In the genomic region with DNA sequence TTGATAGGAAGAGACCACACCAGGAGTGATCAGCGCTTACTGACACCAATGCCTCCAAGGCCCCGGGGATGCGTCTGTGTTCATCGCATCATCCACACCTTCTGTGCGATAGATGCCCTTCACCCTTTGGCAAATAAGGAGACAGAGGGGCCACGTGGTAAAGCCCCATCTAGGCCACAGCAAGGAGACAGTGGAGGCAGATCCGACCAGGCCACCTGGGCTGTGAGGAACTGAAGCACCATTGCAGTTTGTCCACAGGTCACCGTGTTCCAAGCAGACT, we compare ENCODE assay signal across 21 mouse cellular contexts. TPM values are rescaled to one million over a fixed set of nuclear protein-coding genes. Genes with fewer than 3 reads are reported as not detected.
A peak's percentile ranks its signal among the peaks of the same experiment; 100 is the strongest.
DNase-seq lines count a peak whose midpoint lies in the region; ATAC-seq and TF ChIP-seq lines count a peak whose summit lies in the region.
"Had no signal": no experiment of that assay in that cellular context is flagged by ENCODE, and none has a peak within 500 bp of the region (broad histone marks: within the 10 kb centered on the region; RNA-seq: fewer than 3 reads in every experiment).

No protein-coding gene starts in this region.

- no peaks in the 10 kb centered on the region for H3K27me3 ChIP-seq in heart, embryonic 16.5 days (ENCODE audit: control insufficient read depth, insufficient read depth, low read length)
- H3K27me3 ChIP-seq in heart, embryonic 11.5 days (ENCODE audit: control insufficient read depth, insufficient read depth, low read length) = no peaks in the 10 kb centered on the region
- H3K27me3 ChIP-seq in midbrain, embryonic 13.5 days = no peaks in the 10 kb centered on the region
- H3K27me3 ChIP-seq: intestine, embryonic 15.5 days had no signal

- no peak overlapping the region for H3K9ac ChIP-seq in heart, embryonic 16.5 days (ENCODE audit: low read length)
- no peak overlapping the region for H3K9ac ChIP-seq in heart, embryonic 11.5 days (ENCODE audit: low read depth, low read length)
- no peak overlapping the region for H3K9ac ChIP-seq in midbrain, embryonic 13.5 days (replicated peaks)
- H3K9ac ChIP-seq: hindbrain, embryonic 14.5 days; intestine, embryonic 15.5 days; lung, embryonic 14.5 days had no signal

- H3K4me2 ChIP-seq in heart, embryonic 16.5 days (ENCODE audit: low read depth, low read length) = no peak overlapping the region
- H3K4me2 ChIP-seq in heart, embryonic 11.5 days = no peak overlapping the region
- no peak overlapping the region for H3K4me2 ChIP-seq in midbrain, embryonic 13.5 days (replicated peaks)
- H3K4me2 ChIP-seq: hindbrain, embryonic 14.5 days; intestine, embryonic 15.5 days; liver, embryonic 11.5 days; lung, embryonic 14.5 days had no signal

- WGBS in heart, embryonic 16.5 days = 90% methylated on average over 8 of the region's 8 CpGs
- WGBS in heart, embryonic 11.5 days (ENCODE audit: insufficient replicate concordance) = 83% methylated on average over 8 of the region's 8 CpGs
- 91% methylated on average over 8 of the region's 8 CpGs for WGBS in olfactory bulb, adult 2 months
- WGBS in midbrain, embryonic 13.5 days = 93% methylated on average over 8 of the region's 8 CpGs

- no peak for TF ChIP-seq POLR2A in olfactory bulb, adult 2 months (IDR thresholded peaks at IDR 0.05; ENCODE audit: insufficient read depth, low read depth, low read length)

- ATAC-seq in heart, embryonic 16.5 days (replicated peaks; ENCODE audit: extremely low read depth, insufficient read depth, low FRiP score) = no peak
- no peak for ATAC-seq in heart, embryonic 11.5 days (replicated peaks; ENCODE audit: insufficient number of reproducible peaks, low FRiP score, low TSS enrichment)
- ATAC-seq in midbrain, embryonic 13.5 days = no peak
- ATAC-seq: intestine, embryonic 15.5 days had no signal

- no peaks in the 10 kb centered on the region for H3K36me3 ChIP-seq in heart, embryonic 16.5 days (ENCODE audit: control insufficient read depth, insufficient read depth)
- no peaks in the 10 kb centered on the region for H3K36me3 ChIP-seq in heart, embryonic 11.5 days (ENCODE audit: control insufficient read depth, insufficient read depth, low read length)
- no peaks in the 10 kb centered on the region for H3K36me3 ChIP-seq in midbrain, embryonic 13.5 days
- H3K36me3 ChIP-seq: intestine, embryonic 15.5 days; limb, embryonic 10.5 days had no signal

- no peaks in the 10 kb centered on the region for H3K9me3 ChIP-seq in heart, embryonic 16.5 days (replicated peaks; ENCODE audit: control insufficient read depth, low read length)
- no peaks in the 10 kb centered on the region for H3K9me3 ChIP-seq in heart, embryonic 11.5 days (replicated peaks; ENCODE audit: control insufficient read depth, low read length)
- H3K9me3 ChIP-seq in midbrain, embryonic 13.5 days = no peaks in the 10 kb centered on the region
- H3K9me3 ChIP-seq: intestine, embryonic 15.5 days; limb, embryonic 10.5 days had no signal

- no peak overlapping the region for H3K4me3 ChIP-seq in heart, embryonic 16.5 days (ENCODE audit: low read length)
- no peak overlapping the region for H3K4me3 ChIP-seq in heart, embryonic 11.5 days (ENCODE audit: low read depth, low read length)
- no peak overlapping the region for H3K4me3 ChIP-seq in olfactory bulb, adult 2 months (ENCODE audit: insufficient read depth, low read depth, low read length)
- H3K4me3 ChIP-seq in midbrain, embryonic 13.5 days (replicated peaks) = no peak overlapping the region
- H3K4me3 ChIP-seq: intestine, embryonic 15.5 days; layer of hippocampus, adult 2 months; left cerebral cortex, adult 2 months; limb, embryonic 10.5 days had no signal

- peaks cover 10% of the 10 kb centered on the region for H3K4me1 ChIP-seq in heart, embryonic 16.5 days (ENCODE audit: control insufficient read depth, insufficient read depth, low read length)
- H3K4me1 ChIP-seq in heart, embryonic 11.5 days (ENCODE audit: control insufficient read depth, insufficient read depth, low read length) = peaks cover 9% of the 10 kb centered on the region; the same call in 1 of the 2 replicates
- H3K4me1 ChIP-seq in olfactory bulb, adult 2 months (ENCODE audit: control insufficient read depth, insufficient read depth, low read length) = peaks cover 9% of the 10 kb centered on the region
- H3K4me1 ChIP-seq in midbrain, embryonic 13.5 days (replicated peaks) = no peaks in the 10 kb centered on the region
- H3K4me1 ChIP-seq: intestine, embryonic 15.5 days had no signal

- peak; percentile 2 for DNase-seq in gastrocnemius, postnatal 10 days
- DNase-seq in gastrocnemius, adult 18-20 months (ENCODE audit: low spot score) = no peak
- DNase-seq in right cerebral cortex, postnatal 10 days (ENCODE audit: low spot score in 2 of 2) = peak; percentile 14 to 22
- DNase-seq in right cerebral cortex, adult 2 months (ENCODE audit: low spot score in 2 of 2) = no peak
- DNase-seq: cerebellum, adult 9-11 months; lung, embryonic 14.5 days; midbrain, embryonic 14.5 days; right cerebral cortex, postnatal 25 days had no signal

- TF ChIP-seq CTCF in olfactory bulb, adult 2 months (IDR thresholded peaks at IDR 0.05; ENCODE audit: insufficient read depth, low read depth, low read length) = no peak

- peak overlapping the region; percentile 63 for H3K27ac ChIP-seq in heart, embryonic 16.5 days (ENCODE audit: low read length)
- no peak overlapping the region for H3K27ac ChIP-seq in heart, embryonic 11.5 days (ENCODE audit: low read depth, low read length)
- peak overlapping the region; percentile 91 for H3K27ac ChIP-seq in olfactory bulb, adult 2 months (ENCODE audit: insufficient read depth, low read depth, low read length)
- no peak overlapping the region for H3K27ac ChIP-seq in midbrain, embryonic 13.5 days
- H3K27ac ChIP-seq: hindbrain, embryonic 14.5 days; intestine, embryonic 15.5 days; layer of hippocampus, adult 2 months; left cerebral cortex, adult 2 months; limb, embryonic 10.5 days had no signal

RNA-seq across cellular contexts. Expression of a gene that starts 27.9 kb away (rescaled TPM):
- total RNA-seq in gastrocnemius, postnatal 10 days (2021) = 10 to 100 TPM; 13.7 to 17.8 TPM
- 1 to 10 TPM; 1.3 to 1.8 TPM for total RNA-seq in gastrocnemius, adult 18-20 months (2021)
- 20.4 and 21.4 TPM in 2 replicates for polyA plus RNA-seq in heart, embryonic 16.5 days (2015; fragmentation: Nextera tagmentation; extraction: Ambion mirVana)
- 19.6 and 21.6 TPM in 2 replicates for polyA plus RNA-seq in heart, embryonic 11.5 days (2014; fragmentation: Nextera tagmentation; extraction: Ambion mirVana)
- polyA plus RNA-seq in olfactory bulb, adult 2 months (2012; ENCODE audit: insufficient read depth, insufficient read length, low replicate concordance, missing spikeins) = not detected in 2 replicates
- polyA plus RNA-seq in midbrain, embryonic 13.5 days (2015; fragmentation: Nextera tagmentation; extraction: Ambion mirVana) = 4.0 and 4.5 TPM in 2 replicates
- total RNA-seq: granulocyte monocyte progenitor cell, adult 5-6 weeks; megakaryocyte progenitor cell, adult 5-6 weeks; neutrophil, adult 5-6 weeks had no signal

Comparison
In these comparisons a context has a peak if more than half of its experiments do, and no peak if none do; other contexts are left out.
1. DNase-seq: peak in gastrocnemius, postnatal 10 days (single experiment) and right cerebral cortex, postnatal 10 days (2 of 2); none in gastrocnemius, adult 18-20 months (single experiment) and right cerebral cortex, adult 2 months (0 of 2).
2. H3K27ac ChIP-seq: peak in heart, embryonic 16.5 days (single experiment) and olfactory bulb, adult 2 months (single experiment); none in heart, embryonic 11.5 days (single experiment) and midbrain, embryonic 13.5 days (single experiment).